Mouse (Mus musculus) adrenal gland, postnatal 14 days (tissue): Measurements from ENCODE around the gene Exoc2. TPM values are rescaled to one million over a fixed set of nuclear protein-coding genes. Genes with fewer than 3 reads are reported as not detected.

Source experiments
- DNase-seq: peaks from one replicate; pipeline ENCODE4 v3.0.0; 2021; ENCODE audit warnings: mixed read lengths
- total RNA-seq: library from RNA; stranded (reverse); gene quantifications from 2 replicates; pipeline ENCODE4 v1.2.3, GENCODE M21; 2021

The Exoc2 gene
- total RNA-seq, 1 experiment from 2014 or later = 25.3 TPM

DNA sequence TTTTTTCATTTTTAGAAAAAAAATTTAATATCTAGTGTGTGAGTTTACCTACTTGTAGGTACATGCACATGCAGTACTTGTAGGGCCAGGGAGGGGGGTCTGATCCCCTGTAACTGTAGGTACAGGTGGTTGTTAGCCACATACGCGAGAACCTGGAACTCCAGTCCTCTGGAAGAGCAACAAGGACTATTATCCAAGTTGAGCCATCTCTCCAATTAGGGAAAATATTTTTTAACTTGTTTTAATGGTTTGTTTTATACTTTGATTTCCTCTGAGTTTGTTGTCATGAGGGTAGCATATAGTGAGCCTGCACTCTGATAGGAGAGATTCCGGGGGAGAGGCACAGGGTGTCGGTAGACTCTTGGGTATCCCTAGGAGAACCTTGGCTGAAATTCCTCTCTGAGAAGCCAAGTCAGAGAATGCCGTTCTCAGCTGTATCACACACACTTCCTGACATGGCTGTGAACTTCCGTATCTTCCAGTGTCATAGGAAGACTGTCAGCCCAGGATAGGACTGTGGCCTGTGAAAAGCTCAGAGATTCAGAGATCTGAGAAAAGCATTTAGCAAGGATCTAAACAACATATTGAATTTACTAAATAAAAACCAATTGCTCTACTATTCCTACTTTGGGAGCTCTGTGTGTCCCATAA, 206.3 kb downstream of the Exoc2 start:
- no peak for DNase-seq

DNA sequence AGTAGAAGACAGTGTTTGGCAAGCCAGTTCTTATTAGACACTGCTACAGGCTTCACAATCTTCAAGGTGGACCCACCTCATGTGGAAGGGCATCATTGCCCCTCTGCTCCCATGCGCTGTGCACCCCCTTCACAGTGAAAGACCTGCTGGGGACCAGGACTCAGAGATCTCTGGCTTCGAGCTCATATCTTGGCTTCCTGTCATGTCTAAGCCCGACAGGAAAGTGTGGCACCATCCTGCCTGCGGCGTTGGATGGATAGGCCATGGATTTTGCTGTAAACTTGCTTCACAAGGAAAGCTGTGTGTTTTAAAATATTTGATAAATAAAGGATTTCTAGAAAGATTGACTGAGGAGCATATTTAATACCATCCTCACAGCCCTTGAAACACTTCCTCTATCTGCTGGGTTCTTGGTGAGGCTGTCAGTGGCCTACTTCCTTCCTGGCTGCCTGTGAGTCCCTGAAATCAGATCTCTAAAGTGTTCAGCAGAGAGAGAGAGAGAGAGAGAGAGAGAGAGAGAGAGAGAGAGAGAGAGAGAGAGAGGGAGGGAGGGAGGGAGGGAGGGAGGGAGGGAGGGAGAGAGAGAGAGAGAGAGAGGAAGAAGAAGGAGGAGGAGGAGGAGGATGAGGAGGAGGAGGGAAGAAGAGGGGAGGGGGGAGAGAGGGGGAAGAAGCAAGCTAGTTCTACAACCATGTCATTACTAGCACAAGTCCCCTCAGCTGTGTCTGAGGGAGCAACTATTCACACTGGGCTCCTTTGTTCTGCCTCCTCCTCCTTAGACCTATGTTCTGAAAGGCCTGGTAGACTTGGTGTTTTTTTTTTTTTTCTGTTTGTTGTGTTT, 207.0 kb downstream of the Exoc2 start:
- no peak for DNase-seq

DNA sequence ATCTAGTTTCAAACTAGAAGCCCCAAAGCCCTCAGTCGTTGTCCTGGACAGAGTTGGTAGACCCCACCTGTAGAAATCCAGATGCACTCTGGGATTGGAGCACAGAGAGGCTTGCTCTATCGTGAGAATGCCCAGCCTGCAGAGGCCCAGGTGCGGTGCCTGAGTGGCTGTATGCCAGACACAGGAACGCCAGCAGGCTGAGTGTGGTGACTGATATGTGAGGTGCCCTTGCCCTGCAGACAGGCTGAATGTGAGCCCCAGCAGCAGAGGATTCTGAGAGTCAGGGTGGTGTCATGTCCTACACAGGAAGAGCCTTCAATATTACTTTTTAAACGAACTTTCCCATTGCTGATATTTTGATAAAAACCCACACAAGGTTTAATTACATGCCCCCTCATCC, 208.0 kb downstream of the Exoc2 start:
- no peak for DNase-seq

- no peak for DNase-seq
These were observed 209.7 kb downstream of the Exoc2 start for GRCm38 (mm10) chr13:30764014-30764740.

Other genes starting within 250 kb of the Exoc2 start
- gene Irf4, start 224.9 kb downstream of the Exoc2 start, total RNA-seq = 7.9 and 8.3 TPM in 2 replicates
- 0.30 TPM in 2 replicates for gene Hus1b, start 26.3 kb downstream of the Exoc2 start, total RNA-seq
- gene Gm5447, start 111 bp upstream of the Exoc2 start, total RNA-seq = not detected in 2 replicates